Mouse (Mus musculus): Measurements from ENCODE around the gene Setd1a.

GRCm38 (mm10) chr7:127744366-127745045 lies 32.0 kb upstream of the Setd1a start, which contains the start of gene Fbxl19:
- TF ChIP-seq CTCF (IDR thresholded peaks at IDR 0.05; ENCODE audit: borderline replicate concordance, insufficient read depth, low read length) (0 out of 2 replicates have a peak, but pooled peaks have one; percentile 18), POLR2A (IDR thresholded peaks at IDR 0.05; ENCODE audit: low read depth, low read length) (no peak)
